Mouse (Mus musculus) gastrocnemius, adult 2 months (tissue): ENCODE results near the gene Tigit. TPM values are rescaled to one million over a fixed set of nuclear protein-coding genes. Genes with fewer than 3 reads are reported as not detected.
A peak's percentile ranks its signal among the peaks of the same experiment; 100 is the strongest.

Source experiments
- DNase-seq: peaks from one replicate; pipeline ENCODE4 v3.0.0; 2022
- H3K27ac ChIP-seq: fragments of 200-600 bp; 2 replicates; pipeline ENCODE4 v1.8.1; 2022; ENCODE audit warnings: mild to moderate bottlenecking
- H3K4me3 ChIP-seq: fragments of 200-600 bp; 2 replicates; pipeline ENCODE4 v1.8.1; 2022; ENCODE audit warnings: mild to moderate bottlenecking, moderate library complexity
- CTCF ChIP-seq: fragments of 200-600 bp; IDR thresholded peaks from 2 replicates; pipeline ENCODE4 v1.8.1; 2022; ENCODE audit warnings: antibody characterized with exemption, mild to moderate bottlenecking, moderate library complexity
- intact Hi-C: fragments of 180-260 bp; cut with DNase I; formaldehyde crosslinking; loops from one replicate; pipeline ENCODE4 v1.15.1; 2025
- total RNA-seq, 2 experiments: library from RNA; stranded (reverse); gene quantifications; 2 replicates each; pipeline ENCODE4 v1.2.3; 2021

Tigit gene
- total RNA-seq, 2 experiments from 2014 or later: not detected

- TF ChIP-seq CTCF: no peak
- intact Hi-C loops: no loop called here
- DNase-seq: no peak
- Histone ChIP-seq H3K4me3 (no peak overlapping the region), H3K27ac (peak overlapping the region; percentile 74)
Measured at GRCm38 (mm10) chr16:43625289-43625688, 38.7 kb downstream of the Tigit start.

- Histone ChIP-seq H3K27ac (peak overlapping the region; percentile 74), H3K4me3 (peak overlapping the region; percentile 6; the same call in 1 of the 2 replicates)
- no peak for TF ChIP-seq CTCF
- no peak for DNase-seq
- intact Hi-C loops: no loop called here
Measured at GRCm38 (mm10) chr16:43624876-43625275, 39.1 kb downstream of the Tigit start.

GRCm38 (mm10) chr16:43623315-43624000 is 40.5 kb downstream of the Tigit start:
- no peak for TF ChIP-seq CTCF
- intact Hi-C loops: no loop called here
- H3K27ac ChIP-seq: peak overlapping the region; percentile 31

GRCm38 (mm10) chr16:43620359-43620758 is 43.6 kb downstream of the Tigit start:
- DNase-seq: no peak
- H3K4me3 ChIP-seq: no peak overlapping the region
- TF ChIP-seq CTCF: no peak
- intact Hi-C loops: no loop called here
- peak overlapping the region; percentile 41; the same call in 1 of the 2 replicates for H3K27ac ChIP-seq

More at GRCm38 (mm10) chr16:43623315-43624000, 40.5 kb downstream of the Tigit start:
- no peak for DNase-seq
- H3K4me3 ChIP-seq: no peak overlapping the region

- Histone ChIP-seq H3K4me3 (no peak overlapping the region), H3K27ac (peak overlapping the region; percentile 49)
- intact Hi-C loops: no loop called here
- TF ChIP-seq CTCF: no peak
- peak; percentile 34 for DNase-seq
Measured at GRCm38 (mm10) chr16:43619277-43619676, 44.7 kb downstream of the Tigit start.

GRCm38 (mm10) chr16:43618286-43618685 is 45.7 kb downstream of the Tigit start:
- H3K27ac ChIP-seq: no peak overlapping the region
- H3K4me3 ChIP-seq: no peak overlapping the region
- TF ChIP-seq CTCF: no peak
- intact Hi-C loops: no loop called here
- DNase-seq: no peak

- intact Hi-C loops: no loop called here
- no peak for DNase-seq
- Histone ChIP-seq H3K4me3 (no peak overlapping the region), H3K27ac (peak overlapping the region; percentile 79; the same call in 1 of the 2 replicates)
- TF ChIP-seq CTCF: no peak
Measured at GRCm38 (mm10) chr16:43617346-43617745, 46.6 kb downstream of the Tigit start.

- Histone ChIP-seq H3K27ac (peak overlapping the region; percentile 79), H3K4me3 (no peak overlapping the region)
- intact Hi-C loops: no loop called here
- no peak for DNase-seq
- no peak for TF ChIP-seq CTCF
Measured at GRCm38 (mm10) chr16:43616348-43616747, 47.6 kb downstream of the Tigit start.

- intact Hi-C loops: no loop called here
- Histone ChIP-seq H3K27ac (peak overlapping the region; percentile 75), H3K4me3 (no peak overlapping the region)
- TF ChIP-seq CTCF: no peak
- DNase-seq: peak; percentile 67
Measured at GRCm38 (mm10) chr16:43610375-43610774, 53.6 kb downstream of the Tigit start.

- intact Hi-C loops: no loop called here
- DNase-seq: no peak
- H3K4me3 ChIP-seq: no peak overlapping the region
- no peak for TF ChIP-seq CTCF
- no peak overlapping the region for H3K27ac ChIP-seq
Measured at GRCm38 (mm10) chr16:43608066-43608465, 55.9 kb downstream of the Tigit start.

- intact Hi-C loops: no loop called here
- no peak overlapping the region for H3K4me3 ChIP-seq
- TF ChIP-seq CTCF: no peak
- no peak overlapping the region for H3K27ac ChIP-seq
- DNase-seq: no peak
Measured at GRCm38 (mm10) chr16:43607086-43607485, 56.9 kb downstream of the Tigit start.

GRCm38 (mm10) chr16:43604399-43605013 is 59.4 kb downstream of the Tigit start:
- DNase-seq: no peak
- intact Hi-C loops: no loop called here
- H3K27ac ChIP-seq: peak overlapping the region; percentile 72; the same call in 1 of the 2 replicates
- H3K4me3 ChIP-seq: no peak overlapping the region
- TF ChIP-seq CTCF: no peak

- DNase-seq: peak; percentile 54
- intact Hi-C loops: no loop called here
- no peak for TF ChIP-seq CTCF
- Histone ChIP-seq H3K4me3 (no peak overlapping the region), H3K27ac (peak overlapping the region; percentile 72)
Measured at GRCm38 (mm10) chr16:43603591-43604141, 60.3 kb downstream of the Tigit start.
